ENCODE assay signal across 18 mouse cellular contexts in the genomic region with DNA sequence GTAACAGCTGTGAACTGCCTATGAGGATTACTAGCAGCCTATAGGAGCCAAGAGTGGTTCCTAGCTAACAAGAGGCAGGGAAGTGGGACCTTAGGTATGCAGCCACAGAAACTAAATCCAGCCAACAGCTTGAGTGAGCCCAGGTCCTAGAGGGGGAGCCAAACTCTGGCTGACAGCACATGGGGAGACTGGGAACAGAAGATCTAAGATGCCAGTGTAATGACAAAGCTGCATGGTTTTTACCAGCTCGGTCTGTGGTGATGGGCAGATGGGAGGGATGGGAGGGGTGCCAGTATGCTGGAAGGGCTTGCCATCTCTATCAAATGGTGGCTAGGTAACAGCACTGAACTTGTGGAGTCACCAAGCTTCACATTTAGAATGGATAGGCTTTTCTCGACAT.
A peak's percentile ranks its signal among the peaks of the same experiment; 100 is the strongest.
DNase-seq lines count a peak whose midpoint lies in the region; ATAC-seq lines count a peak whose summit lies in the region.
"Had no signal": no experiment of that assay in that cellular context is flagged by ENCODE, and none has a peak within 500 bp of the region (broad histone marks: within the 10 kb centered on the region; RNA-seq: fewer than 3 reads in every experiment).

No protein-coding gene starts in this region.

- H3K4me2 ChIP-seq in forebrain, embryonic 14.5 days (ENCODE audit: low read length) = no peak overlapping the region
- no peak overlapping the region for H3K4me2 ChIP-seq in forebrain, embryonic 12.5 days
- H3K4me2 ChIP-seq: embryonic facial prominence, embryonic 12.5 days; heart, embryonic 12.5 days; midbrain, embryonic 12.5 days had no signal

- H3K27me3 ChIP-seq in forebrain, embryonic 14.5 days (replicated peaks; ENCODE audit: control insufficient read depth, insufficient read depth, low read length) = no peaks in the 10 kb centered on the region
- H3K27me3 ChIP-seq in forebrain, embryonic 12.5 days = no peaks in the 10 kb centered on the region
- no peaks in the 10 kb centered on the region for H3K27me3 ChIP-seq in embryonic facial prominence, embryonic 10.5 days (replicated peaks; ENCODE audit: low read depth, poor library complexity, severe bottlenecking)
- H3K27me3 ChIP-seq in limb, embryonic 10.5 days (ENCODE audit: low read depth, poor library complexity, severe bottlenecking) = no peaks in the 10 kb centered on the region
- H3K27me3 ChIP-seq in midbrain, embryonic 10.5 days (ENCODE audit: low read depth, poor library complexity, severe bottlenecking) = no peaks in the 10 kb centered on the region
- H3K27me3 ChIP-seq: embryonic facial prominence, embryonic 12.5 days; heart, embryonic 12.5 days; midbrain, embryonic 12.5 days had no signal

- no peak overlapping the region for H3K27ac ChIP-seq in forebrain, embryonic 14.5 days (ENCODE audit: low read depth, low read length)
- no peak overlapping the region for H3K27ac ChIP-seq in forebrain, embryonic 12.5 days
- H3K27ac ChIP-seq in embryonic facial prominence, embryonic 10.5 days (replicated peaks) = peak overlapping the region; percentile 30; the same call in 1 of the 2 replicates
- no peak overlapping the region; the same call in 1 of the 2 replicates for H3K27ac ChIP-seq in limb, embryonic 10.5 days
- no peak overlapping the region for H3K27ac ChIP-seq in midbrain, embryonic 10.5 days (replicated peaks)
- H3K27ac ChIP-seq: embryonic facial prominence, embryonic 12.5 days; forebrain, embryonic 10.5 days; left cerebral cortex, adult 2 months; midbrain, embryonic 12.5 days had no signal

- H3K9ac ChIP-seq in forebrain, embryonic 14.5 days (ENCODE audit: low read length) = no peak overlapping the region
- H3K9ac ChIP-seq in forebrain, embryonic 12.5 days = no peak overlapping the region
- H3K9ac ChIP-seq: embryonic facial prominence, embryonic 12.5 days; heart, embryonic 12.5 days; midbrain, embryonic 12.5 days had no signal

- no peaks in the 10 kb centered on the region for H3K36me3 ChIP-seq in forebrain, embryonic 14.5 days (ENCODE audit: control insufficient read depth, insufficient read depth, low read length)
- H3K36me3 ChIP-seq in forebrain, embryonic 12.5 days (replicated peaks) = no peaks in the 10 kb centered on the region
- H3K36me3 ChIP-seq in embryonic facial prominence, embryonic 10.5 days (replicated peaks) = no peaks in the 10 kb centered on the region
- no peaks in the 10 kb centered on the region for H3K36me3 ChIP-seq in limb, embryonic 10.5 days
- H3K36me3 ChIP-seq in midbrain, embryonic 10.5 days = no peaks in the 10 kb centered on the region
- H3K36me3 ChIP-seq: embryonic facial prominence, embryonic 12.5 days; forebrain, embryonic 10.5 days; heart, embryonic 12.5 days; midbrain, embryonic 12.5 days had no signal

- H3K4me3 ChIP-seq in forebrain, embryonic 14.5 days (ENCODE audit: low read depth, low read length) = no peak overlapping the region
- no peak overlapping the region for H3K4me3 ChIP-seq in forebrain, embryonic 12.5 days (replicated peaks)
- no peak overlapping the region for H3K4me3 ChIP-seq in embryonic facial prominence, embryonic 10.5 days
- no peak overlapping the region for H3K4me3 ChIP-seq in limb, embryonic 10.5 days
- no peak overlapping the region for H3K4me3 ChIP-seq in midbrain, embryonic 10.5 days
- H3K4me3 ChIP-seq: embryonic facial prominence, embryonic 12.5 days; forebrain, embryonic 10.5 days; heart, embryonic 12.5 days; left cerebral cortex, adult 2 months; midbrain, embryonic 12.5 days had no signal

- no peaks in the 10 kb centered on the region for H3K4me1 ChIP-seq in forebrain, embryonic 14.5 days (ENCODE audit: control insufficient read depth, insufficient read depth, low read length)
- H3K4me1 ChIP-seq in forebrain, embryonic 12.5 days = no peaks in the 10 kb centered on the region
- peaks cover 9% of the 10 kb centered on the region for H3K4me1 ChIP-seq in embryonic facial prominence, embryonic 10.5 days
- peaks cover 14% of the 10 kb centered on the region for H3K4me1 ChIP-seq in limb, embryonic 10.5 days
- no peaks in the 10 kb centered on the region for H3K4me1 ChIP-seq in midbrain, embryonic 10.5 days
- H3K4me1 ChIP-seq: forebrain, embryonic 10.5 days; heart, embryonic 12.5 days; midbrain, embryonic 12.5 days had no signal

- no peak for ATAC-seq in forebrain, embryonic 14.5 days
- ATAC-seq in forebrain, embryonic 12.5 days (ENCODE audit: low FRiP score) = no peak

- 77% methylated on average over 2 of the region's 2 CpGs for WGBS in forebrain, embryonic 14.5 days
- WGBS in forebrain, embryonic 12.5 days = 89% methylated on average over 2 of the region's 2 CpGs
- 73% methylated on average over 2 of the region's 2 CpGs for WGBS in embryonic facial prominence, embryonic 10.5 days
- 82% methylated on average over 2 of the region's 2 CpGs for WGBS in limb, embryonic 10.5 days
- 79% methylated on average over 2 of the region's 2 CpGs for WGBS in midbrain, embryonic 10.5 days

- peak; percentile 9 for DNase-seq in forebrain, embryonic 14.5 days (ENCODE audit: low spot score)
- DNase-seq in cerebellum, adult 18-20 months = peak; percentile 48 to 63
- DNase-seq in embryonic facial prominence, embryonic 10.5 days (ENCODE audit: low spot score) = no peak
- peak; percentile 10 for DNase-seq in layer of hippocampus, postnatal 25 days (ENCODE audit: extremely low spot score in 1 of 2, low spot score in 1 of 2)
- no peak for DNase-seq in right cerebral cortex, postnatal 36 days (ENCODE audit: low spot score in 2 of 2)
- DNase-seq in limb, embryonic 10.5 days (ENCODE audit: low spot score) = no peak
- no peak for DNase-seq in midbrain, embryonic 10.5 days (ENCODE audit: low spot score)
- DNase-seq: adrenal gland, postnatal 36 days; heart, postnatal 36 days; lung, postnatal 36 days; right cerebral cortex, postnatal 14 days; thymus, adult 2 months had no signal

- 0 out of 2 replicates have a peak, but pooled peaks cover 2% of the 10 kb centered on the region for H3K9me3 ChIP-seq in forebrain, embryonic 14.5 days (replicated peaks; ENCODE audit: control insufficient read depth, low read length)
- H3K9me3 ChIP-seq in forebrain, embryonic 12.5 days = no peaks in the 10 kb centered on the region
- no peaks in the 10 kb centered on the region; the same call in 1 of the 2 replicates for H3K9me3 ChIP-seq in embryonic facial prominence, embryonic 10.5 days
- no peaks in the 10 kb centered on the region for H3K9me3 ChIP-seq in limb, embryonic 10.5 days (replicated peaks)
- H3K9me3 ChIP-seq in midbrain, embryonic 10.5 days (replicated peaks) = peaks cover 3% of the 10 kb centered on the region; the same call in 1 of the 2 replicates
- H3K9me3 ChIP-seq: embryonic facial prominence, embryonic 12.5 days; heart, embryonic 12.5 days had no signal

Comparison
In these comparisons a context has a peak if more than half of its experiments do, and no peak if none do; other contexts are left out.
1. DNase-seq: peak in forebrain, embryonic 14.5 days (single experiment), cerebellum, adult 18-20 months (2 of 2) and layer of hippocampus, postnatal 25 days (2 of 2); none in embryonic facial prominence, embryonic 10.5 days (single experiment), right cerebral cortex, postnatal 36 days (0 of 2), limb, embryonic 10.5 days (single experiment) and midbrain, embryonic 10.5 days (single experiment).